Mouse (Mus musculus): Measurements from ENCODE around the gene Olfr372.

DNA sequence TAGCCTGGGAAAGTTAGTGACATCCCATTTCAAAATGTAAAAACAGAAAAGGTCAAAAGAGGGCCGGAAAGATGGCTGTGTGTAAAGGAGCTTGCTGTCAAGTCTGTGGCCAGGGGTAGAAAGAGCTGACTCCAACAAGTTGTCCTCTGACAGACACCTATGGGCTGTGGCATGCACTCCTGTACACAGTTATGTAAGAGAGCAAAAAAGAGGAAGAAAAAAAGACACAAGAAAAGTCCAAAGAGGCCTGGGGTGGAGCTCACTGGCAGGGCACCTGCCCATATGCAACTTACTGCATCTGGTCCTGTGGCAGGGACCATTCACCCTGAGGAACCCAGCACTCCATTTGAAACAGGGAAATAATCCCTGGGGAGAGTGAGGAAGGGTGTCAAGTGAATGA, 1.5 kb downstream of the Olfr372 start:
- TF ChIP-seq CTCF (IDR thresholded peaks at IDR 0.05; ENCODE audit: control insufficient read depth, insufficient read depth, low read length) (no peak), POLR2A (IDR thresholded peaks at IDR 0.05; ENCODE audit: borderline replicate concordance, control insufficient read depth, low read depth, low read length) (no peak)
